Mouse (Mus musculus): ENCODE data around the gene Map3k21.

- no peak for TF ChIP-seq CTCF (conservative IDR thresholded peaks at IDR 0.05 in 1 of 2, IDR thresholded peaks at IDR 0.05 in 1 of 2; ENCODE audit: low read depth in 2 of 2, low read length in 2 of 2)
- no peak for TF ChIP-seq ETS1 (conservative IDR thresholded peaks at IDR 0.05; ENCODE audit: low read depth, low read length)
- TF ChIP-seq ZKSCAN1 (IDR thresholded peaks at IDR 0.05; ENCODE audit: borderline replicate concordance, low read depth, low read length) = no peak
These were observed 4.9 kb upstream of the Map3k21 start for GRCm38 (mm10) chr8:125905341-125905740.
